Mouse (Mus musculus): ENCODE results near the gene Map3k9. TPM values are rescaled to one million over a fixed set of nuclear protein-coding genes. Genes with fewer than 3 reads are reported as not detected.

The Map3k9 gene
- polyA plus RNA-seq, 1 experiment = 0.32 TPM

Other genes starting within 250 kb of the Map3k9 start
- gene Gm20498, start 248.3 kb downstream of the Map3k9 start, polyA plus RNA-seq (2012; ENCODE audit: insufficient read depth, insufficient read length, missing spikeins) = 23.9 and 26.1 TPM in 2 replicates
- 46.9 and 57.5 TPM in 2 replicates for gene Synj2bp, start 248.3 kb downstream of the Map3k9 start, polyA plus RNA-seq (2012; ENCODE audit: insufficient read depth, insufficient read length, missing spikeins)
- not detected in 2 replicates for gene Adam21, start 212.7 kb downstream of the Map3k9 start, polyA plus RNA-seq (2012; ENCODE audit: insufficient read depth, insufficient read length, missing spikeins)
- 17.5 and 24.5 TPM in 2 replicates for gene Med6, start 186.2 kb downstream of the Map3k9 start, polyA plus RNA-seq (2012; ENCODE audit: insufficient read depth, insufficient read length, missing spikeins)
- not detected in 2 replicates for gene Ttc9, start 149.9 kb downstream of the Map3k9 start, polyA plus RNA-seq (2012; ENCODE audit: insufficient read depth, insufficient read length, missing spikeins)
- gene Pcnx, start 78.8 kb upstream of the Map3k9 start, polyA plus RNA-seq (2012; ENCODE audit: insufficient read depth, insufficient read length, missing spikeins) = 21.4 and 23.4 TPM in 2 replicates

Measured in brown adipose tissue, adult 24 weeks (tissue).